Mouse (Mus musculus): ENCODE measurements around the gene Fbxo8.

- no peak for TF ChIP-seq CTCF (IDR thresholded peaks at IDR 0.05; ENCODE audit: borderline replicate concordance, insufficient read depth, low read length)
- TF ChIP-seq POLR2A (IDR thresholded peaks at IDR 0.05; ENCODE audit: low read depth, low read length): no peak
Measured at GRCm38 (mm10) chr8:56552045-56552444, 1.2 kb downstream of the Fbxo8 start.

Measured in embryonic fibroblast, embryonic 13.5 days (primary cell).